Mouse (Mus musculus): Measurements from ENCODE around the gene Nat8f4. TPM values are rescaled to one million over a fixed set of nuclear protein-coding genes. Genes with fewer than 3 reads are reported as not detected.
"Not testable (repeated sequence)": the region's sequence is repeated elsewhere in the genome, so short reads cannot be mapped to it uniquely, and the experiment has no call there.

Gene Nat8f4
- polyA plus RNA-seq, 1 experiment from 2014 or later, result 2.3 TPM

DNA sequence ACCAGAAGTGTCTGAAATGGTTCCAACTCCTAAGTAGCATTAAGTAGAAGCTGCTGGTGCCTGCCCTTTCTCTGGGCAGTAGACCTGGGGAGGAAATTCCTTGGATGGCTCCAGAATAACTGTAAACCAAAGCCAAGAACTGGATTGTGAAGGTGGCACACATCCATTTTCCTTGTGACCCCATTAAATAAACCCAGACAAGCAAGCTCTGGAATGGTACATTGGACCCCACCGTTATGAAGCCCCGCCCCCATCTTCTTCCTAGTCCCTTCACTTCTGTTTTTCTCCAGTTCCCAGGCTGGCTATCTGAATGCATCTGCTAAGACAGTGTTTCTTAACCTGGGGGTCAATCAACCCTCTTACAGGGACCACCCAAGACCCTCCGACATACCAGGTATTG lies 6.9 kb upstream of the Nat8f4 start, which contains the start of gene Tprkb:
Tprkb (plus strand) TSS at position 279 of the 400 bp plus-strand sequence.
- Histone ChIP-seq H3K27me3 (ENCODE audit: control insufficient read depth, insufficient read depth, low read length) (no peaks in the 10 kb centered on the region), H3K36me3 (ENCODE audit: control insufficient read depth, insufficient read depth, low read length) (no peaks in the 10 kb centered on the region), H3K9ac (ENCODE audit: low read depth, low read length) (no peak within 1 kb of the TSS), H3K9me3 (replicated peaks; ENCODE audit: control insufficient read depth, low read length) (no peaks in the 10 kb centered on the region), H3K4me1 (ENCODE audit: control insufficient read depth, insufficient read depth, low read length) (peaks cover 7% of the 10 kb centered on the region), H3K4me3 (ENCODE audit: low read depth, low read length) (no peak within 1 kb of the TSS), H3K27ac (ENCODE audit: low read depth, low read length) (no peak within 1 kb of the TSS), H3K4me2 (no peak within 1 kb of the TSS)
- WGBS (ENCODE audit: insufficient replicate concordance), result 77% methylated on average over 3 of the region's 3 CpGs
- no peak for ATAC-seq (replicated peaks; ENCODE audit: insufficient number of reproducible peaks, low FRiP score, low TSS enrichment)

DNA sequence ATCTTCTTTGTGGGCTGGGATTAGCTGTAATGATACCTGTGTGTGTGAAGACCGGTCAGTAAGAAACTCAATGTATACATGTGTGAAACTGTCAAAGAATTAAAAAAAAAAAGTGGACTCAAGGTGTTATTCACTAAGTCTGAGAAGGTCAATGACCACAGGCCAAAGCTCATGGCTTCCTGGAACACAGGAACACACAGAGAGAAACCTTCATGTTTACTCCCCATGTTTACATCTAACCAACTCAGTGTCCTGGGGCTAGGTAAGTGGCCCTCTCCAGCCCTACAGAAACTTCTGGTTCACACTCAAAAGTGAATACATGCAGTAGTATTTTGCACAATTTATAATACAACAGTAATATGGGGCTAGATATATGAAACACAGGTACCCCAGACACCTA lies 5.0 kb upstream of the Nat8f4 start:
- H3K36me3 ChIP-seq (ENCODE audit: control insufficient read depth, insufficient read depth, low read length), result no peaks in the 10 kb centered on the region

DNA sequence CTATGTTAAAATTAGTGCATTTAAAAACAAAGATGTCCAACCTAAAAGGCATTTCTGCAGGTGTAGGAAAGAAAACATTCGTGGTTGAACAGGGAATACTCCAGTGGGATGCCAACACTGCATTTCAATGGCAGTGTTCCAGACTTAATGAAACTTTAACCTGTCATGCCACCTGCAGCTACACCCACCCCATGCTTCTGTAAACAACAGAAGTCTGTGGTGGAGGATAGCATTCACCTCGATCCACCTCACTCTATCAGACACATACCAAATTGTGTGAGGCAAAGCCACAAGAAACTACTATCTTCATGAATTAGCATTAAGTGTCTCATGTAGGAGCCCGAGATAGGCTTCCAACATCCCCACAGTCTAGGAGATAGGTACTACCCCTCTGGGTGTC lies 3.7 kb upstream of the Nat8f4 start:
- no peak for ATAC-seq (replicated peaks; ENCODE audit: insufficient number of reproducible peaks, low FRiP score, low TSS enrichment)
- no peak overlapping the region for H3K4me2 ChIP-seq
- no peak overlapping the region for H3K27ac ChIP-seq (ENCODE audit: low read depth, low read length)
- no peaks in the 10 kb centered on the region for H3K36me3 ChIP-seq (ENCODE audit: control insufficient read depth, insufficient read depth, low read length)
- 68% methylated on average over 3 of the region's 3 CpGs for WGBS (ENCODE audit: insufficient replicate concordance)
- H3K9ac ChIP-seq (ENCODE audit: low read depth, low read length), result no peak overlapping the region
- no peak overlapping the region for H3K4me3 ChIP-seq (ENCODE audit: low read depth, low read length)
- no peaks in the 10 kb centered on the region for H3K9me3 ChIP-seq (replicated peaks; ENCODE audit: control insufficient read depth, low read length)
- H3K4me1 ChIP-seq (ENCODE audit: control insufficient read depth, insufficient read depth, low read length), result no peaks in the 10 kb centered on the region
- H3K27me3 ChIP-seq (ENCODE audit: control insufficient read depth, insufficient read depth, low read length), result no peaks in the 10 kb centered on the region

More for the DNA sequence above, 5.0 kb upstream of the Nat8f4 start:
- ATAC-seq (replicated peaks; ENCODE audit: insufficient number of reproducible peaks, low FRiP score, low TSS enrichment), result no peak
- H3K4me3 ChIP-seq (ENCODE audit: low read depth, low read length), result no peak overlapping the region
- 92% methylated on average over 1 of the region's 1 CpGs for WGBS (ENCODE audit: insufficient replicate concordance)
- peaks cover under 1% of the 10 kb centered on the region; the same call in 1 of the 2 replicates for H3K4me1 ChIP-seq (ENCODE audit: control insufficient read depth, insufficient read depth, low read length)
- H3K9ac ChIP-seq (ENCODE audit: low read depth, low read length), result no peak overlapping the region
- no peaks in the 10 kb centered on the region for H3K9me3 ChIP-seq (replicated peaks; ENCODE audit: control insufficient read depth, low read length)
- no peak overlapping the region for H3K4me2 ChIP-seq
- H3K27me3 ChIP-seq (ENCODE audit: control insufficient read depth, insufficient read depth, low read length), result no peaks in the 10 kb centered on the region
- H3K27ac ChIP-seq (ENCODE audit: low read depth, low read length), result no peak overlapping the region

DNA sequence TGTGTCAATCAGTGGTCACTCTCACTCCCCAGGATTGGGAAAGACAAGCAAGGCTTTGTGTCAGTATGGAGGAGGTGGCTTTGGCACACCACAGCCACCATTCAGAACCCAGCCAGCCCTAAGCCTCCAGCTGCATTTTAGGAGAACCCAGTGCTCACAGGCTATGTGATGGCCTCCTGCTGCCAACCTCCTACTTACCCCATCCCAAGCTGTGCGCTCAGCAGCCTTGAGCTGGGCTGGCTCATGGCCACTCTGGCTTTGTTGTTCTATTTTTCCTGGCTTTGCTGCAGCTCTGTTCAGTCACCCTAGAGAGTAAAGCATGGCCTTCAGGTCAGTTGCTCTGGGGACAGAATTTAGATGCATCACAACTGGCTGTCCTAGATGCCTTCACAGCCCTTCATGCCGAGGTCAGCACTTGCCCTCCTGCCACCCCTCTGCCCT lies 2.2 kb upstream of the Nat8f4 start:
- H3K4me3 ChIP-seq (ENCODE audit: low read depth, low read length); H3K9me3 ChIP-seq (replicated peaks; ENCODE audit: control insufficient read depth, low read length); H3K27me3 ChIP-seq (ENCODE audit: control insufficient read depth, insufficient read depth, low read length); H3K27ac ChIP-seq (ENCODE audit: low read depth, low read length); ATAC-seq (replicated peaks; ENCODE audit: insufficient number of reproducible peaks, low FRiP score, low TSS enrichment); H3K4me2 ChIP-seq; H3K36me3 ChIP-seq (ENCODE audit: control insufficient read depth, insufficient read depth, low read length); H3K9ac ChIP-seq (ENCODE audit: low read depth, low read length); H3K4me1 ChIP-seq (ENCODE audit: control insufficient read depth, insufficient read depth, low read length): not testable (repeated sequence)
- 66% methylated on average over 2 of the region's 2 CpGs for WGBS (ENCODE audit: insufficient replicate concordance)

DNA sequence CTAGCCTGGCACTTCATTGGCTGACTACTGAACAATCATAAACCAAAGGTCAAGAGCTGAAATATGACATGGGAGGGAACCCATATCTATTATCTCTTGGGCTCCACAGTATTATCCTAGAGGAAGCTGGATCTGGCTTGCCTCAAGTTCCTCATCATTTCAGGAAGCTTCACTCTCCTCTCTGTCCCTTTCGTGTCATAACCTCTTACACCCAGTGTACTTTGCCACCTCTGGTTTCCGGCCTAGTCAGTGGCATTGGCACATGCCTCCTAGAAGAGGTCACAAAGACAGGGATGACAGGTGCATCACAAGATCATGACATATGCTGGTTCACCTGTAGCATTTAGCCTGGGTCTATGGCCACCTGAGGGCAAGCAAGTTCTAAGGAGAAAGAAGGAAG lies 2.4 kb downstream of the Nat8f4 start:
- H3K4me2 ChIP-seq, result no peak overlapping the region

DNA sequence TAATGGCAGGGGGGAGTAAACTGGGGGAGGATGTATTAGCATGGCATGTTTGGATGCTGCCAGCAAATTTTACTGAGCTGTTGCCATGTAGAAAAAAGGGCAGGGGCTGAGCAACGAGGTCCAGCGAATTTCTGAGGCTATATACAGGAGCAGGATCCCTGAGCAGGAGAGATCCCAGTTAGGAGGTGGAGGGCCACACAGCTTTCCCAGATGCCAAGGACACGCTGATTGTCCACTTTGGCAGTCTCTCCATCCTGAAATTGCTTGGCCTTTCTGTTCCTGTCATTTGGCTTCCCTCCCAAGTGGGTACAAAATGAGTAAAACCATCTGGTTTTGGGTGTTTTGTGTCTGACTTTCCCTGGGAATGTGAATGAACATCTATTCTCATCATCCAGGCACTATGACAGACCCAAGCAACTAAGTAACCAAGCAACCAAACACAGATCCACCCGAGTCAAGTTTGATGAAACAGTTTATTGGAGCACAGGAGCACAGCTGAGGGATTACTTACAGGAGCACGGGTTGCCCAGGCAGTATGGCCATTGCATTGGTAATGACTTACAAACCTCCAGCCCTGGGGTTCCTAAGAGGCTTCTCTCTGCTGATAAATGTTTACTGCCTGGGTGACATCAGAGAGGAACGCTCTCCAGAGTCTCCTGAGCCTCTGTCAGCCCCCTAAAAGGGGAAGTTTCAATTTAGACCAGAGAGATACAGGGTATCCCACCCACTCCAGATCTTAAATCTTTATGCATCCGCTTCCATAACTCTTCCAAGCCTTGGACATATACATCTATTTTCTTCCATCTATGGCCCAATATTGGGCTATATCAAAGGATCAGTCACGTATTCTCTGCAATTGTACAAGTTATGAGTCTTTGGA lies 5.8 kb downstream of the Nat8f4 start:
- H3K36me3 ChIP-seq (ENCODE audit: control insufficient read depth, insufficient read depth, low read length); H3K27me3 ChIP-seq (ENCODE audit: control insufficient read depth, insufficient read depth, low read length); ATAC-seq (replicated peaks; ENCODE audit: insufficient number of reproducible peaks, low FRiP score, low TSS enrichment); H3K27ac ChIP-seq (ENCODE audit: low read depth, low read length); H3K9ac ChIP-seq (ENCODE audit: low read depth, low read length); H3K4me1 ChIP-seq (ENCODE audit: control insufficient read depth, insufficient read depth, low read length); H3K4me2 ChIP-seq; H3K9me3 ChIP-seq (replicated peaks; ENCODE audit: control insufficient read depth, low read length); H3K4me3 ChIP-seq (ENCODE audit: low read depth, low read length): not testable (repeated sequence)
- WGBS (ENCODE audit: insufficient replicate concordance), result 73% methylated on average over 7 of the region's 8 CpGs

More for the DNA sequence above, 2.4 kb downstream of the Nat8f4 start:
- no peaks in the 10 kb centered on the region for H3K4me1 ChIP-seq (ENCODE audit: control insufficient read depth, insufficient read depth, low read length)
- H3K4me3 ChIP-seq (ENCODE audit: low read depth, low read length), result no peak overlapping the region
- 83% methylated on average over 2 of the region's 2 CpGs for WGBS (ENCODE audit: insufficient replicate concordance)
- H3K9ac ChIP-seq (ENCODE audit: low read depth, low read length), result no peak overlapping the region
- no peaks in the 10 kb centered on the region for H3K9me3 ChIP-seq (replicated peaks; ENCODE audit: control insufficient read depth, low read length)
- H3K36me3 ChIP-seq (ENCODE audit: control insufficient read depth, insufficient read depth, low read length), result no peaks in the 10 kb centered on the region
- no peaks in the 10 kb centered on the region for H3K27me3 ChIP-seq (ENCODE audit: control insufficient read depth, insufficient read depth, low read length)
- H3K27ac ChIP-seq (ENCODE audit: low read depth, low read length), result no peak overlapping the region
- ATAC-seq (replicated peaks; ENCODE audit: insufficient number of reproducible peaks, low FRiP score, low TSS enrichment), result no peak

DNA sequence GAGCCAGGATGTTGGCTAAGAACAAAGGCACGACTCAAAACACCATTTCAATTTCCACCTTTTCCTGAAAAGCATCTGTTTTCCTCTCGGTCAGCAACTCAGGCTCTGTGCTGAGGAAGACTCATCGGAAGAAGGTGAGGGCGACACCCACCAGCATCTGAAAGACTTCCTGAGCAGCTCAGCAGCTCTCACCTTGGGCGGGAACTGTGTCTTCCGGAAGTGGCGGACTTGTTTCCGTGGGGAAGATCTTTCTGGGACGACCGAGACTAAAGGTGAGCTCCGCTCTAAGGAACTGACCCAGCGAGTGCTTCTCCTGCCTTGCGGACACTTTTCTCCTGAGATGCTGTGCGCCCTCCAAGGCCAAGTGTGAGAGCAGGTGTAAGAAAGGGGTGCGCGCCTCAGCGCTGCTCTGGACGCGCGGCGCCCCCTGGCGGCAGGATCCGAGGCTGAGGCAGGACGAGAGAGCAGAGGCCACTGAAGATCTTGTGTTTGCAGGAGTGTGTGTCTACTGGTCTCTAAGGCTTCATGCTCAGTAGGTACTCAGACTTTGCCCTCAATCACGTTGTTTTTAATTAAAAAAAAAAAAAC lies 9.5 kb downstream of the Nat8f4 start:
- not testable (repeated sequence) for ATAC-seq (replicated peaks; ENCODE audit: insufficient number of reproducible peaks, low FRiP score, low TSS enrichment); H3K27me3 ChIP-seq (ENCODE audit: control insufficient read depth, insufficient read depth, low read length); H3K9me3 ChIP-seq (replicated peaks; ENCODE audit: control insufficient read depth, low read length); H3K9ac ChIP-seq (ENCODE audit: low read depth, low read length); H3K4me2 ChIP-seq; H3K4me1 ChIP-seq (ENCODE audit: control insufficient read depth, insufficient read depth, low read length); H3K4me3 ChIP-seq (ENCODE audit: low read depth, low read length); H3K27ac ChIP-seq (ENCODE audit: low read depth, low read length); H3K36me3 ChIP-seq (ENCODE audit: control insufficient read depth, insufficient read depth, low read length)
- WGBS (ENCODE audit: insufficient replicate concordance), result 73% methylated on average over 25 of the region's 25 CpGs

DNA sequence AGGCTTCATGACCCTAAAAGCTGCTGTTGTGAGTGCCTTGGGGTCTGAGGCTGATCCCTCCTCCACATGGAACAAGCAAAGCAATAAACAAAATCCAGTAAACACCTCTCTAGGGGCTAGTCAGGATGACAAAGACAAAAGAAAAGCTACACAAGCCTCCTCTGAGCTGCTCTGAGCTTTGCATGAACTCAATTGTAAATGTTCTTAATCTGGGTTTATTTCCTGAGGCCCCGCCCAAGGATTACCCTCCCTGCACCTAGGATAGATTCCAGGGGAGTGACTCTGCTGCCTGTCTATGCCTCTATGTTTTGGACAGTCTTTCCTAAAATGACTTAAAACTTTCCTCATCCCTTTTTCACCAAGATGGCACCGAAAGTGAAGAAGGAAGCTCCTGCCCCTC lies 15.7 kb downstream of the Nat8f4 start:
- Histone ChIP-seq H3K27me3 (ENCODE audit: control insufficient read depth, insufficient read depth, low read length) (no peaks in the 10 kb centered on the region), H3K4me1 (ENCODE audit: control insufficient read depth, insufficient read depth, low read length) (no peaks in the 10 kb centered on the region), H3K9me3 (replicated peaks; ENCODE audit: control insufficient read depth, low read length) (peaks cover 3% of the 10 kb centered on the region; the same call in 1 of the 2 replicates), H3K27ac (ENCODE audit: low read depth, low read length) (no peak overlapping the region), H3K4me3 (ENCODE audit: low read depth, low read length) (no peak overlapping the region), H3K36me3 (ENCODE audit: control insufficient read depth, insufficient read depth, low read length) (no peaks in the 10 kb centered on the region), H3K4me2 (no peak overlapping the region), H3K9ac (ENCODE audit: low read depth, low read length) (no peak overlapping the region)
- no peak for ATAC-seq (replicated peaks; ENCODE audit: insufficient number of reproducible peaks, low FRiP score, low TSS enrichment)
- 81% methylated on average over 2 of the region's 2 CpGs for WGBS (ENCODE audit: insufficient replicate concordance)
